ENCODE assay signal across 32 mouse cellular contexts in the genomic region with DNA sequence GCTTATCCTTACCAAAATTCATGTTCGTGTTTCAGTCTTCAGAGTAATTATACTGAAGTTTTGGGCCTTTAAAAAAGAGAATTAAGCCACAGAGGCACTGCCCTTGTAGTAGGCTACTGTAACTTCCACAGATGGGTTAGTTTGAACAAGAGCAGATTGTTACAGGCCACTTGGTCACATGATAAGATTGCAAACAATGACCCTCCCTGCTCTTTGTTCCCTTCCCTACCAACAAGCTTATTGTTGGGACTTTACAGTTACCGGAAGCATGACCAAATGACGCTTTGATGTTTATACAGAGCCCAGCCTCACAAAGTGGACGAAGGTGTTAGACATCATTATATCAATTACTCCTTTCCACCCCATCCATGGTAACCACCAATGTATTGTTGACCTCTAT.
"Had no signal": no experiment of that assay in that cellular context is flagged by ENCODE, and none has a peak within 500 bp of the region (broad histone marks: within the 10 kb centered on the region; RNA-seq: fewer than 3 reads in every experiment).

No protein-coding gene starts in this region.

- ATAC-seq: liver, embryonic 12.5 days; liver, postnatal 0 days; lung, postnatal 0 days; midbrain, embryonic 13.5 days; midbrain, embryonic 15.5 days; midbrain, embryonic 16.5 days had no signal

- H3K4me2 ChIP-seq: limb, embryonic 12.5 days; limb, embryonic 13.5 days; limb, embryonic 15.5 days; liver, embryonic 11.5 days; liver, embryonic 12.5 days; liver, embryonic 13.5 days; liver, embryonic 15.5 days; lung, embryonic 14.5 days; lung, embryonic 15.5 days; midbrain, embryonic 11.5 days; midbrain, embryonic 12.5 days; midbrain, embryonic 13.5 days; midbrain, embryonic 15.5 days had no signal

- H3K27me3 ChIP-seq: limb, embryonic 12.5 days; limb, embryonic 13.5 days; limb, embryonic 15.5 days; liver, embryonic 12.5 days; liver, embryonic 13.5 days; liver, embryonic 15.5 days; lung, embryonic 15.5 days; megakaryocyte, embryonic 14.5 days; midbrain, embryonic 12.5 days; midbrain, embryonic 13.5 days; midbrain, embryonic 15.5 days had no signal

- H3K36me3 ChIP-seq: limb, embryonic 10.5 days; limb, embryonic 12.5 days; limb, embryonic 13.5 days; limb, embryonic 15.5 days; liver, embryonic 12.5 days; liver, embryonic 13.5 days; liver, embryonic 15.5 days; lung, embryonic 15.5 days; midbrain, embryonic 10.5 days; midbrain, embryonic 12.5 days; midbrain, embryonic 13.5 days; midbrain, embryonic 15.5 days had no signal

- H3K27ac ChIP-seq: left cerebral cortex, adult 2 months; limb, embryonic 10.5 days; limb, embryonic 12.5 days; limb, embryonic 13.5 days; limb, embryonic 15.5 days; liver, embryonic 12.5 days; liver, embryonic 13.5 days; liver, embryonic 14.5 days; liver, embryonic 15.5 days; lung, embryonic 15.5 days; macrophage; midbrain, embryonic 10.5 days; midbrain, embryonic 12.5 days; midbrain, embryonic 13.5 days; midbrain, embryonic 15.5 days had no signal

- H3K9me3 ChIP-seq: limb, embryonic 10.5 days; limb, embryonic 12.5 days; limb, embryonic 13.5 days; limb, embryonic 15.5 days; liver, embryonic 12.5 days; liver, embryonic 13.5 days; liver, embryonic 15.5 days; lung, embryonic 15.5 days; midbrain, embryonic 10.5 days; midbrain, embryonic 12.5 days; midbrain, embryonic 13.5 days; midbrain, embryonic 15.5 days had no signal

- DNase-seq: left cerebral cortex, postnatal 4 days; liver; liver, embryonic 13.5 days; liver, postnatal 0 days; lung, adult 18-20 months; lung, adult 2 months; lung, embryonic 14.5 days; lung, postnatal 10 days; lung, postnatal 14 days; lung, postnatal 36 days; lung, postnatal 4 days; midbrain, embryonic 14.5 days had no signal

- H3K9ac ChIP-seq: limb, embryonic 12.5 days; limb, embryonic 13.5 days; limb, embryonic 15.5 days; liver, embryonic 12.5 days; liver, embryonic 13.5 days; liver, embryonic 14.5 days; liver, embryonic 15.5 days; liver, postnatal 0 days; lung, embryonic 14.5 days; lung, embryonic 15.5 days; midbrain, embryonic 12.5 days; midbrain, embryonic 13.5 days; midbrain, embryonic 15.5 days had no signal

- H3K4me1 ChIP-seq: limb, embryonic 10.5 days; limb, embryonic 12.5 days; limb, embryonic 13.5 days; limb, embryonic 15.5 days; liver, embryonic 12.5 days; liver, embryonic 13.5 days; liver, embryonic 15.5 days; lung, embryonic 15.5 days; megakaryocyte, embryonic 14.5 days; midbrain, embryonic 10.5 days; midbrain, embryonic 12.5 days; midbrain, embryonic 13.5 days; midbrain, embryonic 15.5 days had no signal

- H3K4me3 ChIP-seq: left cerebral cortex, adult 2 months; limb, embryonic 10.5 days; limb, embryonic 12.5 days; limb, embryonic 13.5 days; limb, embryonic 15.5 days; liver, embryonic 12.5 days; liver, embryonic 13.5 days; liver, embryonic 15.5 days; lung, embryonic 15.5 days; megakaryocyte, embryonic 14.5 days; midbrain, embryonic 10.5 days; midbrain, embryonic 12.5 days; midbrain, embryonic 13.5 days; midbrain, embryonic 15.5 days; myocyte had no signal
